Comparison of ENCODE assay signal across 8 mouse cellular contexts in the genomic region with DNA sequence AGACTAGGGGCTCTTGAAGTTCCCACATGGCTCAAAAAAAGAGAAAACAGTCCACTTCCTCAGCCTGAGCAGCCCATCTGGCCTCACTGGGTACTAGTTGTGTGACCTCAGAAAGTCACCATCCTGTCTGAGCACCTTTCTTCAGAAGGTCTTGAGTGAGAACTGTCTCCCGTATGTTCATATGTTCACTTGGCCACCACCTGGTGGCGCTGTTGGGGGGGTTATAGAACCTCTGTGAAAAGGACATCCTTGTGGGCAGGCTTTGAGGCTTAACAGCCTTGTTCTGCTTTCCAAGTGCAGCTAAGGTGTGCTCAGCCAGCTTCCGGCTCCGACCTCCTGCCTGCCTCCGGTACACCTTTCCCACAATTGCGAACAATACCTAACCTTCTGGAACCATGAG. TPM values are rescaled to one million over a fixed set of nuclear protein-coding genes. Genes with fewer than 3 reads are reported as not detected.
DNase-seq lines count a peak whose midpoint lies in the region; ATAC-seq and TF ChIP-seq lines count a peak whose summit lies in the region.
"Had no signal": no experiment of that assay in that cellular context is flagged by ENCODE, and none has a peak within 500 bp of the region (broad histone marks: within the 10 kb centered on the region; RNA-seq: fewer than 3 reads in every experiment).

No protein-coding gene starts in this region.

- no peak overlapping the region for H3K9ac ChIP-seq in hindbrain, embryonic 13.5 days
- H3K9ac ChIP-seq in hindbrain, embryonic 12.5 days, result no peak overlapping the region
- peak overlapping the region; percentile 27; the same call in 1 of the 2 replicates for H3K9ac ChIP-seq in ES-E14 (ENCODE audit: insufficient read depth, low read depth, low read length, poor library complexity, severe bottlenecking)
- no peak overlapping the region for H3K9ac ChIP-seq in limb, embryonic 15.5 days
- H3K9ac ChIP-seq in stomach, postnatal 0 days (ENCODE audit: low read length), result no peak overlapping the region

- 65% methylated on average over 6 of the region's 6 CpGs for WGBS in hindbrain, embryonic 13.5 days
- whole genome bisulfite sequencing in hindbrain, embryonic 12.5 days, result 71% methylated on average over 6 of the region's 6 CpGs
- WGBS in limb, embryonic 15.5 days, result 71% methylated on average over 6 of the region's 6 CpGs
- 76% methylated on average over 6 of the region's 6 CpGs for WGBS in stomach, postnatal 0 days

- H3K9me3 ChIP-seq in hindbrain, embryonic 13.5 days, result no peaks in the 10 kb centered on the region
- no peaks in the 10 kb centered on the region for H3K9me3 ChIP-seq in hindbrain, embryonic 12.5 days (replicated peaks)
- no peaks in the 10 kb centered on the region for H3K9me3 ChIP-seq in ES-E14 (ENCODE audit: control insufficient read depth, insufficient read depth, low read depth, low read length)
- no peaks in the 10 kb centered on the region for H3K9me3 ChIP-seq in limb, embryonic 15.5 days
- no peaks in the 10 kb centered on the region for H3K9me3 ChIP-seq in stomach, postnatal 0 days (ENCODE audit: control insufficient read depth, low read length)

- in situ Hi-C loops in ES-E14 (cut with MboI; ENCODE audit: low sequenced_read_pairs in 2 of 2, unreplicated experiment in 2 of 2), result no loop called here

- H3K4me2 ChIP-seq in hindbrain, embryonic 13.5 days, result no peak overlapping the region
- no peak overlapping the region for H3K4me2 ChIP-seq in hindbrain, embryonic 12.5 days (replicated peaks)
- no peak overlapping the region for H3K4me2 ChIP-seq in limb, embryonic 15.5 days
- no peak overlapping the region for H3K4me2 ChIP-seq in stomach, postnatal 0 days (replicated peaks; ENCODE audit: low read depth)

- no peak for ATAC-seq in hindbrain, embryonic 13.5 days (ENCODE audit: low FRiP score)
- no peak for ATAC-seq in hindbrain, embryonic 12.5 days (ENCODE audit: low FRiP score)
- ATAC-seq in limb, embryonic 15.5 days (ENCODE audit: insufficient number of reproducible peaks, low FRiP score, low TSS enrichment, low read depth), result no peak
- ATAC-seq in stomach, postnatal 0 days (ENCODE audit: low FRiP score, low TSS enrichment), result no peak

- peak; percentile 80 for TF ChIP-seq CTCF in stomach, postnatal 0 days (IDR thresholded peaks at IDR 0.05; ENCODE audit: low read depth)

- DNase-seq in ES-E14 (ENCODE audit: low read depth, low spot score), result peak; percentile 89
- peak; percentile 65 for DNase-seq in c-Kit-positive CD71-negative TER-119-negative erythroid progenitor cells, embryonic 14.5 days (ENCODE audit: low read depth)
- peak; percentile 63 for DNase-seq in stomach, postnatal 0 days (ENCODE audit: low spot score)
- DNase-seq in frontal cortex, postnatal 25 days (ENCODE audit: low spot score in 2 of 2), result no peak

- 0 out of 2 replicates have a peak overlapping the region, but pooled peaks have one; percentile 12 for H3K27ac ChIP-seq in hindbrain, embryonic 13.5 days
- H3K27ac ChIP-seq in hindbrain, embryonic 12.5 days, result no peak overlapping the region
- peak overlapping the region; percentile 87 for H3K27ac ChIP-seq in ES-E14 (ENCODE audit: insufficient read depth, low read depth, low read length, poor library complexity, severe bottlenecking)
- H3K27ac ChIP-seq in limb, embryonic 15.5 days, result 0 out of 2 replicates have a peak overlapping the region, but pooled peaks have one; percentile 9
- H3K27ac ChIP-seq in stomach, postnatal 0 days (replicated peaks), result no peak overlapping the region

- H3K36me3 ChIP-seq in hindbrain, embryonic 13.5 days, result peaks cover 25% of the 10 kb centered on the region
- H3K36me3 ChIP-seq in hindbrain, embryonic 12.5 days, result no peaks in the 10 kb centered on the region
- H3K36me3 ChIP-seq in ES-E14 (ENCODE audit: control insufficient read depth, insufficient read depth, low read length, poor library complexity, severe bottlenecking), result no peaks in the 10 kb centered on the region
- H3K36me3 ChIP-seq in limb, embryonic 15.5 days, result peaks cover 40% of the 10 kb centered on the region; the same call in 1 of the 2 replicates
- peaks cover 11% of the 10 kb centered on the region for H3K36me3 ChIP-seq in stomach, postnatal 0 days (ENCODE audit: control insufficient read depth, insufficient read depth, low read length)

- no peak overlapping the region for H3K4me3 ChIP-seq in hindbrain, embryonic 13.5 days
- H3K4me3 ChIP-seq in hindbrain, embryonic 12.5 days, result no peak overlapping the region
- H3K4me3 ChIP-seq in ES-E14 (ENCODE audit: insufficient read depth in 1 of 2, low read depth in 1 of 2, low read length in 2 of 2, poor library complexity in 1 of 2, severe bottlenecking in 1 of 2), result no peak overlapping the region
- no peak overlapping the region for H3K4me3 ChIP-seq in limb, embryonic 15.5 days
- H3K4me3 ChIP-seq in stomach, postnatal 0 days (ENCODE audit: low read depth, low read length), result no peak overlapping the region

- no peaks in the 10 kb centered on the region for H3K27me3 ChIP-seq in hindbrain, embryonic 13.5 days
- no peaks in the 10 kb centered on the region for H3K27me3 ChIP-seq in hindbrain, embryonic 12.5 days
- 0 out of 2 replicates have a peak, but pooled peaks cover 2% of the 10 kb centered on the region for H3K27me3 ChIP-seq in limb, embryonic 15.5 days
- no peaks in the 10 kb centered on the region for H3K27me3 ChIP-seq in stomach, postnatal 0 days (ENCODE audit: control insufficient read depth, insufficient read depth, low read length)

- TF ChIP-seq EP300 in stomach, postnatal 0 days (optimal IDR thresholded peaks at IDR 0.05), result no peak

- peaks cover 24% of the 10 kb centered on the region for H3K4me1 ChIP-seq in hindbrain, embryonic 13.5 days (replicated peaks)
- H3K4me1 ChIP-seq in hindbrain, embryonic 12.5 days, result peaks cover 21% of the 10 kb centered on the region
- H3K4me1 ChIP-seq in ES-E14 (ENCODE audit: control insufficient read depth in 2 of 2, insufficient read depth in 2 of 2, low read length in 2 of 2, poor library complexity in 1 of 2), result peaks cover 5 to 23% of the 10 kb centered on the region in 2 experiments
- H3K4me1 ChIP-seq in limb, embryonic 15.5 days, result peaks cover 22% of the 10 kb centered on the region
- H3K4me1 ChIP-seq in stomach, postnatal 0 days (replicated peaks; ENCODE audit: control insufficient read depth, insufficient read depth), result no peaks in the 10 kb centered on the region

TF ChIP-seq in ES-E14, 5 proteins besides CTCF, POLR2A, EP300 and RAD21:
- TF ChIP-seq ZC3H11A (IDR thresholded peaks at IDR 0.05; ENCODE audit: borderline replicate concordance, low read depth, low read length) (0 out of 2 replicates have a peak, but pooled peaks have one; percentile 24), CHD2 (IDR thresholded peaks at IDR 0.05; ENCODE audit: low read depth, low read length) (no peak)

RNA-seq across cellular contexts. Expression of gene Tppp3, which starts 10.1 kb away (rescaled TPM):
- polyA plus RNA-seq in hindbrain, embryonic 13.5 days (2015; fragmentation: Nextera tagmentation; extraction: Ambion mirVana), result 170 and 181 TPM in 2 replicates
- polyA plus RNA-seq in hindbrain, embryonic 12.5 days (2016; fragmentation: Nextera tagmentation; extraction: Ambion mirVana), result 162 and 186 TPM in 2 replicates
- total RNA-seq in ES-E14 (2012; rRNA removed), result 16.7 and 17.3 TPM in 2 replicates
- 160 and 305 TPM in 2 replicates for polyA plus RNA-seq in limb, embryonic 15.5 days (2015; fragmentation: Nextera tagmentation; extraction: Ambion mirVana)
- polyA plus RNA-seq in stomach, postnatal 0 days (2015; fragmentation: Nextera tagmentation; extraction: Ambion mirVana), result 89.9 and 99.8 TPM in 2 replicates

RNA-seq across cellular contexts. Expression of gene Zdhhc1, which starts 15.2 kb away (rescaled TPM):
- polyA plus RNA-seq in hindbrain, embryonic 13.5 days (2015; fragmentation: Nextera tagmentation; extraction: Ambion mirVana), result 30.9 and 34.3 TPM in 2 replicates
- 35.8 and 36.1 TPM in 2 replicates for polyA plus RNA-seq in hindbrain, embryonic 12.5 days (2016; fragmentation: Nextera tagmentation; extraction: Ambion mirVana)
- 3.2 and 7.6 TPM in 2 replicates for total RNA-seq in ES-E14 (2012; rRNA removed)
- polyA plus RNA-seq in limb, embryonic 15.5 days (2015; fragmentation: Nextera tagmentation; extraction: Ambion mirVana), result 40.0 and 42.2 TPM in 2 replicates
- polyA plus RNA-seq in stomach, postnatal 0 days (2015; fragmentation: Nextera tagmentation; extraction: Ambion mirVana), result 15.6 and 17.2 TPM in 2 replicates

RNA-seq across cellular contexts. Expression of gene Hsd11b2, which starts 37.1 kb away (rescaled TPM):
- polyA plus RNA-seq in hindbrain, embryonic 13.5 days (2015; fragmentation: Nextera tagmentation; extraction: Ambion mirVana), result 7.8 and 11.0 TPM in 2 replicates
- polyA plus RNA-seq in hindbrain, embryonic 12.5 days (2016; fragmentation: Nextera tagmentation; extraction: Ambion mirVana), result 24.2 and 24.7 TPM in 2 replicates
- 0.67 and 0.74 TPM in 2 replicates for total RNA-seq in ES-E14 (2012; rRNA removed)
- polyA plus RNA-seq in limb, embryonic 15.5 days (2015; fragmentation: Nextera tagmentation; extraction: Ambion mirVana), result 1.2 and 1.9 TPM in 2 replicates
- polyA plus RNA-seq in stomach, postnatal 0 days (2015; fragmentation: Nextera tagmentation; extraction: Ambion mirVana), result 2.5 and 2.8 TPM in 2 replicates
- total RNA-seq: neutrophil, adult 5-6 weeks had no signal

Comparison
In these comparisons a context has a peak if more than half of its experiments do, and no peak if none do; other contexts are left out.
1. H3K27ac ChIP-seq: peak in hindbrain, embryonic 13.5 days (single experiment), ES-E14 (single experiment) and limb, embryonic 15.5 days (single experiment); none in hindbrain, embryonic 12.5 days (single experiment) and stomach, postnatal 0 days (single experiment).
2. DNase-seq: peak in ES-E14 (single experiment), c-Kit-positive CD71-negative TER-119-negative erythroid progenitor cells, embryonic 14.5 days (single experiment) and stomach, postnatal 0 days (single experiment); none in frontal cortex, postnatal 25 days (0 of 2).